Mouse (Mus musculus) MEL (cell line): Measurements from ENCODE around the gene Synpo2. TPM values are rescaled to one million over a fixed set of nuclear protein-coding genes. Genes with fewer than 3 reads are reported as not detected.

Source experiments
- DNase-seq: peaks from one replicate; pipeline ENCODE4 v3.0.0; 2011; ENCODE audit warnings: low read depth, low spot score
- H3K27ac ChIP-seq: 2 replicates; pipeline ENCODE4 v1.5.1; 2012; ENCODE audit warnings: low read depth, mild to moderate bottlenecking, control low read depth, low read length, moderate library complexity; ENCODE audit not compliant: control insufficient read depth
- H3K27me3 ChIP-seq, 2 experiments: fragments of 150-350 bp in 1 of 2; sonication (generic) in 1 of 2; 2 replicates each; pipeline ENCODE4 v1.6.1; 2012; ENCODE audit warnings: low read length in 2 of 2, mild to moderate bottlenecking in 2 of 2, improper control_type of control experiment in 1 of 2, moderate library complexity in 1 of 2; ENCODE audit not compliant: insufficient read depth in 2 of 2, control insufficient read depth in 1 of 2
- H3K36me3 ChIP-seq, 2 experiments: 2 replicates each; pipeline ENCODE4 v1.6.1; 2012 to 2014; ENCODE audit warnings: low read length in 2 of 2, improper control_type of control experiment in 1 of 2, inconsistent platforms in 1 of 2, mild to moderate bottlenecking in 1 of 2; ENCODE audit not compliant: insufficient read depth in 2 of 2, control insufficient read depth in 1 of 2
- H3K4me1 ChIP-seq, 2 experiments: fragments of 150-350 bp in 1 of 2; sonication (generic) in 1 of 2; 2 replicates each; pipeline ENCODE4 v1.6.1; 2012; ENCODE audit warnings: low read length in 2 of 2, improper control_type of control experiment in 1 of 2, mild to moderate bottlenecking in 1 of 2; ENCODE audit not compliant: insufficient read depth in 2 of 2, control insufficient read depth in 1 of 2
- H3K4me3 ChIP-seq, 2 experiments: fragments of 150-350 bp in 1 of 2; sonication (generic) in 1 of 2; 2 replicates each; pipeline ENCODE4 v1.5.1; 2012; ENCODE audit warnings: low read depth in 2 of 2, low read length in 2 of 2, mild to moderate bottlenecking in 2 of 2, moderate library complexity in 2 of 2, control low read depth in 1 of 2, improper control_type of control experiment in 1 of 2; ENCODE audit not compliant: control insufficient read depth in 1 of 2, insufficient read depth in 1 of 2
- H3K79me2 ChIP-seq: 2 replicates; pipeline ENCODE4 v1.6.1; 2012; ENCODE audit warnings: mild to moderate bottlenecking, low read length, moderate library complexity; ENCODE audit not compliant: control insufficient read depth, poor library complexity, insufficient read depth
- H3K9ac ChIP-seq: 2 replicates; pipeline ENCODE4 v1.6.1; 2012; ENCODE audit warnings: low read depth, mild to moderate bottlenecking, control low read depth, low read length, moderate library complexity; ENCODE audit not compliant: control insufficient read depth, poor library complexity, severe bottlenecking
- H3K9me3 ChIP-seq: fragments of 150-350 bp; sonication (generic); replicated peaks from 2 replicates; pipeline ENCODE4 v1.6.1; 2012; ENCODE audit warnings: mild to moderate bottlenecking, low read length, improper control_type of control experiment, moderate library complexity; ENCODE audit not compliant: insufficient read depth
- CHD1 ChIP-seq: IDR thresholded peaks from 2 replicates; pipeline ENCODE4 v1.6.1; 2012; ENCODE audit warnings: low read depth, mild to moderate bottlenecking, inconsistent platforms, low read length, improper control_type of control experiment
- CHD2 ChIP-seq: IDR thresholded peaks from 2 replicates; pipeline ENCODE4 v1.6.1; 2011; ENCODE audit warnings: low read length, improper control_type of control experiment
- CTCF ChIP-seq, 3 experiments: IDR thresholded peaks in 2 of 3; conservative IDR thresholded peaks in 1 of 3; 2 replicates each; pipeline ENCODE4 v1.5.1; 2011 to 2012; ENCODE audit warnings: low read length in 3 of 3, low read depth in 2 of 3, mild to moderate bottlenecking in 2 of 3, improper control_type of control experiment in 1 of 3, inconsistent platforms in 1 of 3, mixed read lengths in 1 of 3, moderate library complexity in 1 of 3; ENCODE audit not compliant: control insufficient read depth in 1 of 3, insufficient read depth in 1 of 3, poor library complexity in 1 of 3, severe bottlenecking in 1 of 3
- E2F4 ChIP-seq: IDR thresholded peaks from 2 replicates; pipeline ENCODE4 v1.6.1; 2011; ENCODE audit warnings: low read depth, low read length, improper control_type of control experiment, borderline replicate concordance
- EP300 ChIP-seq, 2 experiments: IDR thresholded peaks; 2 replicates each; pipeline ENCODE4 v1.6.1; 2011; ENCODE audit warnings: improper control_type of control experiment in 2 of 2, low read length in 2 of 2, low read depth in 1 of 2, mild to moderate bottlenecking in 1 of 2
- ETS1 ChIP-seq: IDR thresholded peaks from 2 replicates; pipeline ENCODE4 v1.6.1; 2012; ENCODE audit warnings: low read depth, mild to moderate bottlenecking, inconsistent platforms, low read length, improper control_type of control experiment, moderate library complexity
- GABPA ChIP-seq: IDR thresholded peaks from 2 replicates; pipeline ENCODE4 v1.6.1; 2012; ENCODE audit warnings: low read depth, mild to moderate bottlenecking, inconsistent platforms, low read length, improper control_type of control experiment, moderate library complexity
- HCFC1 ChIP-seq: IDR thresholded peaks from 2 replicates; pipeline ENCODE4 v1.6.1; 2012; ENCODE audit warnings: low read depth, mild to moderate bottlenecking, inconsistent platforms, low read length, improper control_type of control experiment, moderate library complexity
- KAT2A ChIP-seq: conservative IDR thresholded peaks from 2 replicates; pipeline ENCODE4 v1.6.1; 2012; ENCODE audit warnings: low read depth, low read length, improper control_type of control experiment, inconsistent platforms
- MAFK ChIP-seq: IDR thresholded peaks from 2 replicates; pipeline ENCODE4 v1.6.1; 2011; ENCODE audit warnings: low read depth, mild to moderate bottlenecking, low read length, improper control_type of control experiment, borderline replicate concordance
- MYB ChIP-seq: IDR thresholded peaks from 2 replicates; pipeline ENCODE4 v1.6.1; 2011; ENCODE audit warnings: mild to moderate bottlenecking, low read depth, low read length, improper control_type of control experiment
- NELFE ChIP-seq: IDR thresholded peaks from 2 replicates; pipeline ENCODE4 v1.6.1; 2011; ENCODE audit warnings: low read depth, low read length, improper control_type of control experiment
- POLR2A ChIP-seq, 2 experiments: IDR thresholded peaks; 2 replicates each; pipeline ENCODE4 v1.6.1; 2011 to 2012; ENCODE audit warnings: low read length in 2 of 2, mild to moderate bottlenecking in 2 of 2, control low read depth in 1 of 2, improper control_type of control experiment in 1 of 2, low read depth in 1 of 2, moderate library complexity in 1 of 2; ENCODE audit not compliant: control insufficient read depth in 1 of 2, insufficient read depth in 1 of 2, poor library complexity in 1 of 2
- POLR2AphosphoS5 ChIP-seq: IDR thresholded peaks from 2 replicates; pipeline ENCODE4 v1.6.1; 2012; ENCODE audit warnings: low read depth, borderline replicate concordance, mild to moderate bottlenecking, inconsistent platforms, low read length, moderate library complexity, mixed read lengths
- RAD21 ChIP-seq: IDR thresholded peaks from 2 replicates; pipeline ENCODE4 v1.6.1; 2011; ENCODE audit warnings: mild to moderate bottlenecking, low read depth, low read length, improper control_type of control experiment
- SIN3A ChIP-seq: IDR thresholded peaks from 2 replicates; pipeline ENCODE4 v1.6.1; 2012; ENCODE audit warnings: low read length, improper control_type of control experiment, inconsistent platforms
- SMC3 ChIP-seq: IDR thresholded peaks from 2 replicates; pipeline ENCODE4 v1.6.1; 2011; ENCODE audit warnings: low read depth, low read length, improper control_type of control experiment
- TBP ChIP-seq: IDR thresholded peaks from 2 replicates; pipeline ENCODE4 v1.8.0; 2011; ENCODE audit warnings: low read depth, low read length, improper control_type of control experiment
- UBTF ChIP-seq: IDR thresholded peaks from 2 replicates; pipeline ENCODE4 v1.6.1; 2012; ENCODE audit warnings: low read depth, mild to moderate bottlenecking, inconsistent platforms, low read length, improper control_type of control experiment, moderate library complexity, borderline replicate concordance; ENCODE audit not compliant: insufficient read depth
- USF1 ChIP-seq: IDR thresholded peaks from 2 replicates; pipeline ENCODE4 v1.6.1; 2014; ENCODE audit warnings: low read depth, mild to moderate bottlenecking, inconsistent platforms, low read length, improper control_type of control experiment, moderate library complexity
- USF2 ChIP-seq, 2 experiments: IDR thresholded peaks; 2 replicates each; pipeline ENCODE4 v1.6.1; 2011 to 2012; ENCODE audit warnings: improper control_type of control experiment in 2 of 2, low read length in 2 of 2, borderline replicate concordance in 1 of 2, inconsistent platforms in 1 of 2, low read depth in 1 of 2, mild to moderate bottlenecking in 1 of 2; ENCODE audit not compliant: insufficient read depth in 1 of 2
- ZC3H11A ChIP-seq: IDR thresholded peaks from 2 replicates; pipeline ENCODE4 v1.6.1; 2012; ENCODE audit warnings: low read depth, mild to moderate bottlenecking, inconsistent platforms, low read length, improper control_type of control experiment
- ZKSCAN1 ChIP-seq: IDR thresholded peaks from 2 replicates; pipeline ENCODE4 v1.6.1; 2012; ENCODE audit warnings: low read depth, mild to moderate bottlenecking, inconsistent platforms, low read length, improper control_type of control experiment, moderate library complexity
- ZMIZ1 ChIP-seq: IDR thresholded peaks from 2 replicates; pipeline ENCODE4 v1.6.1; 2012; ENCODE audit warnings: low read depth, mild to moderate bottlenecking, inconsistent platforms, low read length, improper control_type of control experiment, moderate library complexity
- ZNF384 ChIP-seq: IDR thresholded peaks from 2 replicates; pipeline ENCODE4 v1.6.1; 2012; ENCODE audit warnings: low read depth, mild to moderate bottlenecking, inconsistent platforms, low read length, improper control_type of control experiment
- polyA plus RNA-seq, 2 experiments: library from polyadenylated mRNA; stranded (reverse) in 1 of 2; unstranded in 1 of 2; fragments of >175 nt in 1 of 2; fragments of >200 nt in 1 of 2; gene quantifications; 2 replicates each; pipeline versions ENCODE4 v1.2.1 to v1.2.4; 2012; ENCODE audit warnings: low replicate concordance in 2 of 2, low read depth in 1 of 2; ENCODE audit not compliant: insufficient read length in 2 of 2, insufficient read depth in 1 of 2, missing spikeins in 1 of 2
- total RNA-seq: library from RNA; depleted of rRNA; stranded (reverse); fragments of 300-350 nt; gene quantifications from 2 replicates; pipeline ENCODE4 v1.2.3, GENCODE M21; 2012

Gene Synpo2
- total and polyA plus RNA-seq, 3 experiments, result 0.04 TPM; not detected in 2

DNA sequence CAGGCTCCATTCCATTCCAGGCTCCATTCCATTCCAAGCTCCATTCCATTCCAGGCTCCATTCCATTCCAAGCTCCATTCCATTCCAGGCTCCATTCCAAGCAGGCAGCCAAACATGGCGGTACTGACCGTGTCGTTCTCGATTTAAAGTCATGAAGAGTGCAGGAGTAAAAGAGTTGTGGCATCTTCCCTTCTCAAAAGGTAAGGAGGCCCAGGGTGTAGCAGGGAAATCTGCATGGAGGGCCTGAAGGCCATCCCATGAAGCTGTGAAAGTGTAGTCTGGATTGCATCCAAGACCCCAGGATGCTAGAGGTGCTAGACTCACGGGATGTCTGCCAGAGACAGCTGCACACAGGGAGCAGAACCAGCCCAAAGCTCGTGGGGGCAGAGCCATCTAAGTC lies 28.8 kb upstream of the Synpo2 start:
- DNase-seq, result no peak

GRCm38 (mm10) chr3:123258709-123259108 lies 22.8 kb upstream of the Synpo2 start:
- Histone ChIP-seq H3K79me2 (no peaks in the 10 kb centered on the region), H3K9ac (no peak overlapping the region), H3K36me3 (peaks cover 0 to 5% of the 10 kb centered on the region in 2 experiments; a peak in 2 of 4 replicates), H3K4me3 (no peak overlapping the region), H3K27ac (no peak overlapping the region), H3K9me3 (no peaks in the 10 kb centered on the region), H3K4me1 (peaks cover 3 to 6% of the 10 kb centered on the region in 2 experiments; a peak in 1 of 4 replicates), H3K27me3 (no peaks in the 10 kb centered on the region)
- DNase-seq, result no peak
- TF ChIP-seq HCFC1 (no peak), USF2 (IDR thresholded peaks at IDR 0.05; ENCODE audit: borderline replicate concordance in 1 of 2, insufficient read depth in 1 of 2, low read depth in 1 of 2, low read length in 2 of 2) (no peak), CTCF (IDR thresholded peaks at IDR 0.05 in 2 of 3, conservative IDR thresholded peaks at IDR 0.05 in 1 of 3; ENCODE audit: control insufficient read depth in 1 of 3, insufficient read depth in 1 of 3, low read depth in 2 of 3, low read length in 3 of 3, poor library complexity in 1 of 3, severe bottlenecking in 1 of 3) (no peak), KAT2A (no peak), ZC3H11A (no peak), EP300 (IDR thresholded peaks at IDR 0.05; ENCODE audit: low read depth in 1 of 2, low read length in 2 of 2) (no peak), ZKSCAN1 (no peak), RAD21 (no peak), USF1 (no peak), MAFK (no peak), GABPA (no peak), CHD2 (no peak), CHD1 (no peak), ZMIZ1 (no peak), MYB (no peak), NELFE (no peak), POLR2AphosphoS5 (no peak), ETS1 (no peak), ZNF384 (no peak)

More for the DNA sequence above, 28.8 kb upstream of the Synpo2 start:
- TF ChIP-seq ZMIZ1 (no peak), TBP (no peak), SIN3A (no peak), UBTF (no peak), SMC3 (no peak), POLR2A (IDR thresholded peaks at IDR 0.05; ENCODE audit: control insufficient read depth in 1 of 2, insufficient read depth in 1 of 2, low read depth in 1 of 2, low read length in 2 of 2, poor library complexity in 1 of 2) (no peak), CTCF (IDR thresholded peaks at IDR 0.05 in 2 of 3, conservative IDR thresholded peaks at IDR 0.05 in 1 of 3; ENCODE audit: control insufficient read depth in 1 of 3, insufficient read depth in 1 of 3, low read depth in 2 of 3, low read length in 3 of 3, poor library complexity in 1 of 3, severe bottlenecking in 1 of 3) (no peak), E2F4 (no peak), USF1 (no peak)
- Histone ChIP-seq H3K4me1 (peaks cover 0 to 2% of the 10 kb centered on the region in 2 experiments; a peak in 1 of 4 replicates), H3K27me3 (no peaks in the 10 kb centered on the region), H3K36me3 (peaks cover 0 to 3% of the 10 kb centered on the region in 2 experiments; a peak in 2 of 4 replicates), H3K27ac (no peak overlapping the region), H3K9me3 (no peaks in the 10 kb centered on the region), H3K79me2 (no peaks in the 10 kb centered on the region; the same call in 1 of the 2 replicates), H3K9ac (no peak overlapping the region), H3K4me3 (no peak overlapping the region)
